Mouse (Mus musculus): ENCODE results near the gene Clip2.

DNA sequence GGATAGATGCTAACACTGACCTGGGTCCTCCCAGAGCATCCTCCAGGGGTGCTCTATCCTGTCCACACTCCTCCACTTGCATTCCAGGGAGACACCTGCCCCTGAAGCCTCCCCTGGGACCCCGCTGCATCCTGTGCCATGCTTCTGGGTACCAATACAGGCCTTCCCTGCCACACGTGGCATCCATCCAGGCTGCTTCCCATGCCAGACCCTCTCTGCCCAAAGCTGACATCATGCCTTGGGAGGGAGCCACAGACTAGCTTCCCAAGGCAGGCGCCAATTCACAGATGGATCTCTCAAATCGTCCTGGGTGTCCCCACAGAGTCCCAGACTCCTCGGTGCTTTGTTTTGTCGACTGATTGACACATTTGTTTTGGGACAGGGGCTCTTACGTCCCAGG is 21.4 kb downstream of the Clip2 start:
- no peak for TF ChIP-seq CTCF (IDR thresholded peaks at IDR 0.05; ENCODE audit: insufficient read depth, low read length)
- no peak for TF ChIP-seq POLR2A (IDR thresholded peaks at IDR 0.05; ENCODE audit: borderline replicate concordance, extremely low read depth, low read depth, low read length)
